Mouse (Mus musculus) hindbrain, embryonic 12.5 days (tissue): ENCODE data around the gene Tsn. TPM values are rescaled to one million over a fixed set of nuclear protein-coding genes. Genes with fewer than 3 reads are reported as not detected.

Experiments
- ATAC-seq: fragments of 200-750 bp; cut with Nextera tagmentation; 2 replicates; pipeline ENCODE4 v1.8.0; 2017; ENCODE audit warnings: moderate TSS enrichment; ENCODE audit not compliant: low FRiP score
- H3K27ac ChIP-seq: fragments of 300-500 bp; sonication (generic); 2 replicates; pipeline ENCODE4 v1.5.1; 2016; ENCODE audit warnings: mild to moderate bottlenecking
- H3K27me3 ChIP-seq: fragments of 300-500 bp; sonication (generic); 2 replicates; pipeline ENCODE4 v1.6.1; 2016; ENCODE audit warnings: mild to moderate bottlenecking
- H3K36me3 ChIP-seq: fragments of 300-500 bp; sonication (generic); 2 replicates; pipeline ENCODE4 v1.6.1; 2016; ENCODE audit warnings: mild to moderate bottlenecking
- H3K4me1 ChIP-seq: fragments of 300-500 bp; sonication (generic); 2 replicates; pipeline ENCODE4 v1.6.1; 2016
- H3K4me2 ChIP-seq: fragments of 300-500 bp; sonication (generic); replicated peaks from 2 replicates; pipeline ENCODE4 v1.6.1; 2016; ENCODE audit warnings: mild to moderate bottlenecking
- H3K4me3 ChIP-seq: fragments of 300-500 bp; sonication (generic); 2 replicates; pipeline ENCODE4 v1.5.1; 2016; ENCODE audit warnings: mild to moderate bottlenecking
- H3K9ac ChIP-seq: fragments of 300-500 bp; sonication (generic); 2 replicates; pipeline ENCODE4 v1.6.1; 2016; ENCODE audit warnings: mild to moderate bottlenecking, moderate library complexity
- H3K9me3 ChIP-seq: fragments of 300-500 bp; sonication (generic); replicated peaks from 2 replicates; pipeline ENCODE4 v1.6.1; 2016; ENCODE audit warnings: mild to moderate bottlenecking
- WGBS: fragments of 180-500 bp; shearing (Covaris S2); methylation state at CpG from one replicate; pipeline ENCODE4 v1.1.7; 2016; 5-methylcytosine and 5-hydroxymethylcytosine counted together
- polyA plus RNA-seq: library from polyadenylated mRNA; unstranded; fragments of >200 nt; fragmentation: Nextera tagmentation; extraction: Ambion mirVana; gene quantifications from 2 replicates; pipeline ENCODE4 v1.2.1, GENCODE M21; 2016

Tsn gene
- polyA plus RNA-seq, 1 experiment from 2014 or later = 403 TPM

DNA sequence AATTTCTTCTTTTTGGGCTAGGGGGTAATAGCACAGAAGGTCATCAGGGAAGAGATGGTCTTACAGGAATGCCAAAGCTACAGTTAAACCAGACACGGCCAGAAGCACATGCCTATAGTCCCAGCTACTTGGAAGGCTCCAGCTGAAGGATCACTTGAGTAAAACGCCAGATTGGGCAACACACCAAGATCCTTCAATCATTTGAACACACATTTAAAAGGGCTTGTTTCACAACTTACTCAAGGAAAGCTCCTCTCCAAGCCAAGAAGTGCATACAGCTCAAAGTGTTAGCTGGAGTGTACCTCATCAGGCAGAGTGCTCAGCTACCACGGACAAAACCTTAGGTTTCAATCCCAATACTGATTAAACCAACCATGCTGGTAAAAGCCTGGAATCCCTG is 14.9 kb downstream of the Tsn start:
- ATAC-seq = no peak
- Histone ChIP-seq H3K27ac (no peak overlapping the region), H3K4me3 (no peak overlapping the region), H3K4me2 (no peak overlapping the region), H3K9ac (no peak overlapping the region), H3K9me3 (no peaks in the 10 kb centered on the region), H3K36me3 (peaks cover 58% of the 10 kb centered on the region), H3K27me3 (no peaks in the 10 kb centered on the region), H3K4me1 (no peaks in the 10 kb centered on the region)
- 93% methylated on average over 3 of the region's 3 CpGs for WGBS

DNA sequence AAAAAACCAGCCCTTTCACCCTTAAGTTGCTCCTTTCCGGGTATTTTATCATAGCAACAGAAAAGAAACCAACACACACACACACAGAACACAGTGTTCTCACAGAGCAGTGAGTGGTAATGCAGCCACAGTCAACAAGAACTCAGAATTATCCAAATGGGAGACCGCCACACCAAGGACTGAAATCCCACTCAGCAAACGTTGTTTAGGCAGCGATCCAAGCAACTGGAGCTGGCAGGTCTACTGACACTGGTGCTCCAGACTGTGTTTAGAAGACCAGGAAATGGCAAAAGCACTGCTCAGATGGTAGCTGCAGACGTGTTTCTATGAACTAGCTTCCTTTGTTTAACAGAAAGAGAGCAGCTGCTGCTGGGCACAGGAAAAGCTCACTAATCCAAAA is 16.7 kb downstream of the Tsn start:
- no peak for ATAC-seq
- Histone ChIP-seq H3K4me1 (no peaks in the 10 kb centered on the region), H3K27me3 (no peaks in the 10 kb centered on the region), H3K4me3 (no peak overlapping the region), H3K4me2 (no peak overlapping the region), H3K36me3 (peaks cover 45% of the 10 kb centered on the region), H3K9ac (no peak overlapping the region), H3K27ac (no peak overlapping the region), H3K9me3 (no peaks in the 10 kb centered on the region)
- 71% methylated on average over 5 of the region's 5 CpGs for WGBS

DNA sequence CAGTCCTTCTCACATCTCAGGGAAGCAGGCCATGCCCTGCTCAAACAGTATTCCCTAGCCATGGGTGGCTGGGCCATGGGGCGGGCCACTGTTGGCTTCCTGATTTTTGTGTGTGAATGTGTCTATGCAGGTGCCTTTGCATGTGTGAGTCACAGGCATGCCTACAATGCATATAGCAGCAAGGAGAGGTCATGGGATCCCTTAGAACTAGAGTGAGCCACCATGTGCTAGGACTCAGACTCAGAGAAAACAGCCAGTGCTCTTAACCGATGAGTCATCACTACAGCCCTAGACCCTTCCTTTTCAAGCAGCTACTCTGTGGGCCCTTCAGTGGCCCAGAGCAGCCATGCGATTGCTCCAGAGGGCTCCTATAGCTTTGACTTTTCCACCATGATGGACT is 17.3 kb downstream of the Tsn start:
- Histone ChIP-seq H3K4me1 (no peaks in the 10 kb centered on the region), H3K4me2 (no peak overlapping the region), H3K27me3 (no peaks in the 10 kb centered on the region), H3K4me3 (no peak overlapping the region), H3K9me3 (no peaks in the 10 kb centered on the region), H3K36me3 (peaks cover 42% of the 10 kb centered on the region), H3K27ac (no peak overlapping the region), H3K9ac (no peak overlapping the region)
- 96% methylated on average over 3 of the region's 3 CpGs for WGBS
- ATAC-seq = no peak

DNA sequence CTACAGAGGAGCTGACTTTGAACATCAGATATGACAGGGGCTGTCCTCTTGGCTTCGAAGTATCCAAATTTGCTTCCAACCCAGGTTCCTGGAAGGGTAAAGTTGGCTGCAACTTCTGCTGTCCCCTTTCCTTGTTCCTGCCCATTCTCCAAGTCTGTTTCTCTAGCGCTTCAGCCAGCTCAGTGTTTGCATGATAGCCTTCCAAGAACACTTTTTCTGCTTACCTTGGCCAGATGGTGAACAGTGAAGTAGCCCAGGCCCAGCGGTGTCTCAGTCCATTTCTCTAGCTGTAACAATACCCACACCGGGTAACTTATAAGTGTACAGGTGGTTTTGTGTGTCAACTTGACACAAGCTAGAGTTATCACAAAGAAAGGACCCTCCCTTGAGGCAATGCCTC is 19.2 kb downstream of the Tsn start:
- no peak for ATAC-seq

DNA sequence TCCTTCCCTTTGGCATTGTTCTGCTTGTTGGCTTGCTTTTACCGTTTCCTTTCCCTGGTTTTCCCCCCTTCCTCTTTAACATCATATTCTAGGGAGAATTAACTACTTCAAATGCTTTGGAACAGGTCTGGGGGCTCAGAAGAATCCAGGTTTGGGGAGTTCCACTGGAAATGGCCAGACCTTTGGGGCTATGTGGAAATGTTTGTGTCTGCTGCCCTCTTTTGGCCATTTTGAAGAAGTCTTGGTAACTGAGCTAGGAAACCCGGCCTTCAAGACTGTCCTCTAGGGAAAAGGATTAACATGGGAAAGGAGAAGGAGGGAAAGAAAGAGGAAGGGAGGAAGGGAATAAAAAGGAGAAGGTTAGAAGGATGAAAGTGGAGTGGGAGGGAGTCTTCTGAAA is 36.4 kb downstream of the Tsn start:
- Histone ChIP-seq H3K4me1 (no peaks in the 10 kb centered on the region), H3K4me2 (no peak overlapping the region), H3K36me3 (no peaks in the 10 kb centered on the region), H3K27me3 (no peaks in the 10 kb centered on the region), H3K9me3 (no peaks in the 10 kb centered on the region), H3K4me3 (no peak overlapping the region), H3K9ac (no peak overlapping the region), H3K27ac (no peak overlapping the region)
- no peak for ATAC-seq
- WGBS = 16% methylated on average over 2 of the region's 2 CpGs

More for the DNA sequence above, 19.2 kb downstream of the Tsn start:
- H3K36me3 ChIP-seq = peaks cover 23% of the 10 kb centered on the region
- WGBS = 89% methylated on average over 4 of the region's 4 CpGs
- H3K4me1 ChIP-seq = no peaks in the 10 kb centered on the region
- no peak overlapping the region for H3K9ac ChIP-seq
- no peak overlapping the region for H3K4me3 ChIP-seq
- H3K4me2 ChIP-seq = no peak overlapping the region
- no peak overlapping the region for H3K27ac ChIP-seq
- H3K9me3 ChIP-seq = no peaks in the 10 kb centered on the region
- H3K27me3 ChIP-seq = no peaks in the 10 kb centered on the region

DNA sequence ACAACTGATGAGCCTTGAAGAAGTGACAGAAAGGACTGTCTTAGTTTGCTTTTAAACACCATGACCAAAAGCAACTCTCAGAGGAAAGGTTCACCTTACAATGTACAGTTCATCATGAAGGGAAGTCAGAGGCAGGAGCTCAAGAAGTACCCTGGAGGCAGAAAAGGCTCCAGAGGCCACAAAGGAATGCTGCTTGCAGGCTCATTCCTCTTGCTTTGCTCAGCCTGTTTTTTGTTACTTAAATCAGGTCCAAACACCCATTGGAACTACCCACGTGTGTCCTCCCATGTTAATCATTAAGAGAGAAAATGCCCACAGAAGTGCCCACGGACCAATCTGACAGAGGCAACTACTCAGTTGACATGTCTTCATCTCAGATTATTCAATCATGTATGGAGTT is 59.6 kb downstream of the Tsn start:
- H3K27me3 ChIP-seq = no peaks in the 10 kb centered on the region
- no peaks in the 10 kb centered on the region for H3K4me1 ChIP-seq
- no peak overlapping the region for H3K4me3 ChIP-seq
- H3K9me3 ChIP-seq = no peaks in the 10 kb centered on the region; the same call in 1 of the 2 replicates
- no peaks in the 10 kb centered on the region for H3K36me3 ChIP-seq
- no peak overlapping the region for H3K9ac ChIP-seq
- 54% methylated on average over 2 of the region's 2 CpGs for WGBS
- H3K4me2 ChIP-seq = no peak overlapping the region
- H3K27ac ChIP-seq = no peak overlapping the region
- ATAC-seq = no peak

Other genes starting within 250 kb of the Tsn start
- 0.28 and 0.57 TPM in 2 replicates for gene Gm29106, start 135.2 kb downstream of the Tsn start, polyA plus RNA-seq
- gene Nifk, start 10.1 kb upstream of the Tsn start, polyA plus RNA-seq = 73.2 and 75.6 TPM in 2 replicates
- gene Clasp1, start 77.3 kb upstream of the Tsn start, polyA plus RNA-seq = 136 and 146 TPM in 2 replicates